Mouse (Mus musculus): ENCODE results near the gene Vdac1. TPM values are rescaled to one million over a fixed set of nuclear protein-coding genes. Genes with fewer than 3 reads are reported as not detected.
"Not testable (repeated sequence)": the region's sequence is repeated elsewhere in the genome, so short reads cannot be mapped to it uniquely, and the experiment has no call there.

Vdac1 gene
- polyA plus RNA-seq, 1 experiment from 2014 or later = 293 TPM

GRCm38 (mm10) chr11:52384667-52385066 is 24.0 kb downstream of the Vdac1 start:
- no peak overlapping the region for H3K27ac ChIP-seq (replicated peaks)
- no peak for ATAC-seq (replicated peaks)
- H3K9me3 ChIP-seq = no peaks in the 10 kb centered on the region
- H3K4me1 ChIP-seq = no peaks in the 10 kb centered on the region
- 54% methylated on average over 3 of the region's 3 CpGs for WGBS
- no peak overlapping the region for H3K4me2 ChIP-seq (replicated peaks)
- no peak overlapping the region for H3K4me3 ChIP-seq
- peaks cover 73% of the 10 kb centered on the region for H3K36me3 ChIP-seq
- no peak overlapping the region for H3K9ac ChIP-seq (replicated peaks)
- no peaks in the 10 kb centered on the region for H3K27me3 ChIP-seq

GRCm38 (mm10) chr11:52386892-52387291 is 26.2 kb downstream of the Vdac1 start:
- no peak overlapping the region for H3K4me3 ChIP-seq
- ATAC-seq (replicated peaks) = no peak
- no peak overlapping the region for H3K4me2 ChIP-seq (replicated peaks)
- no peaks in the 10 kb centered on the region for H3K9me3 ChIP-seq
- no peaks in the 10 kb centered on the region for H3K27me3 ChIP-seq
- 88% methylated on average over 3 of the region's 3 CpGs for WGBS
- H3K27ac ChIP-seq (replicated peaks) = no peak overlapping the region
- no peaks in the 10 kb centered on the region for H3K4me1 ChIP-seq
- H3K9ac ChIP-seq (replicated peaks) = no peak overlapping the region
- peaks cover 59% of the 10 kb centered on the region for H3K36me3 ChIP-seq

DNA sequence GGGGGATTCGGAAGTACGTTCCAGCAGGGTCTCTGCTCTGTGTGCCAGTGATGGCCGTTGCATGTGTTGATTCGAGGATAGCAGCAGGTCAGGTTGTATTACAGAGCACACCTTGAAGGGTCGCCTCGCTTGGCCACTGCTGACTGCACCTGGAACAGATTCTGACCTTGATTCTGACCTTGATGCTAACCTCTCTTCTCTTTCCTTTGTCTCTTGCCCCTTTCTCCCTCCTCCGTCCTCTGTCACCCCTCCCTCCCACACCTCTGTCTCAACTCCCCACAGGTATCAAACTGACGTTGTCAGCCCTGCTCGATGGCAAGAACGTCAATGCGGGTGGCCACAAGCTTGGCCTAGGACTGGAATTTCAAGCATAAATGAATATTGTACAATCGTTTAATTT is 27.5 kb downstream of the Vdac1 start:
- Histone ChIP-seq H3K36me3 (peaks cover 52% of the 10 kb centered on the region), H3K27me3 (no peaks in the 10 kb centered on the region), H3K9ac (replicated peaks) (no peak overlapping the region), H3K4me1 (no peaks in the 10 kb centered on the region), H3K27ac (replicated peaks) (no peak overlapping the region), H3K9me3 (no peaks in the 10 kb centered on the region), H3K4me2 (replicated peaks) (no peak overlapping the region), H3K4me3 (no peak overlapping the region)
- ATAC-seq (replicated peaks) = no peak
- 91% methylated on average over 12 of the region's 12 CpGs for WGBS

DNA sequence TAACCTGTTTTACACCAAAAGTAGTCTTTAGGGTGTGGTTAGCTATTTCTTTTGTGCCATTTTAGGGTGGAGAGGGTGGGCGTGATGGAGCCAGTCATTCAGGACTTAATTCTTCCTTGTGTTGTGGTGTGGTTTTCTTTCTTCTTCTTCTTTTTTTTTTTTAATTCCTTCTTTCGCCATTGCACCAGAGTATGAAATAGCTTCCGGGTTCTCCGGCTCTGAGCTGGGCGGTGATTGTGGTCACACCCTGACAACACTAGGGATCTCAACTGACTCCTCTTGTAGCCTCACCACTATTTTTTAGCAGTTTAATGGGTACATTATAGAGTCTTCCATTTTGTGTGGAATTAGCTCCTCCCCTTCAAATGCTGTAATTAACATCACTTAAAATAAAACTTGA is 28.3 kb downstream of the Vdac1 start:
- WGBS = 96% methylated on average over 5 of the region's 5 CpGs
- not testable (repeated sequence) for H3K4me1 ChIP-seq; H3K4me2 ChIP-seq (replicated peaks); H3K4me3 ChIP-seq; H3K27ac ChIP-seq (replicated peaks); H3K9me3 ChIP-seq; ATAC-seq (replicated peaks); H3K9ac ChIP-seq (replicated peaks); H3K27me3 ChIP-seq
- H3K36me3 ChIP-seq = peaks cover 45% of the 10 kb centered on the region

GRCm38 (mm10) chr11:52389933-52390332 is 29.3 kb downstream of the Vdac1 start:
- no peak for ATAC-seq (replicated peaks)
- Histone ChIP-seq H3K27ac (replicated peaks) (no peak overlapping the region), H3K36me3 (peaks cover 38% of the 10 kb centered on the region), H3K4me1 (no peaks in the 10 kb centered on the region), H3K9ac (replicated peaks) (no peak overlapping the region), H3K4me2 (replicated peaks) (no peak overlapping the region), H3K27me3 (no peaks in the 10 kb centered on the region), H3K9me3 (no peaks in the 10 kb centered on the region), H3K4me3 (no peak overlapping the region)
- 94% methylated on average over 7 of the region's 7 CpGs for WGBS

DNA sequence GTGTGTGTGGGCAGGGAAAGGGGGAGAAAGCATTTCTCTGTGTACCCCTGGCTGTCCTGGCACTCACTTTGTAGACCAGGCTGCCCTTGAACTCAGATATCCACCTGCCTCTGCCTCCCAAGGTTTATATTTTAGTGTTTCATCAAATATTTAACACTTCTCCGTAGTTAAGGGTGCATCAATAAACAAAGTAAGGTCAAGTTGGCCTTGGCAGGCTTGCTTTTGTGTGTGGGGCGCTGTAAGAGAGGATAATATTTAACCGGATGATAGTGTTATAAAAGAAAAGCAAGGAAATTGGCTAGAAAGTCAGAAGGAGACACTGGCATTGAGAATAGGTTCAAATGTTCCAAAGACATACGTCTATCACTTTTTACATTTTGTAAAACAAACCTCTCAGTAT is 33.8 kb downstream of the Vdac1 start:
- Histone ChIP-seq H3K4me1 (peaks cover 13% of the 10 kb centered on the region), H3K27me3 (no peaks in the 10 kb centered on the region), H3K9ac (replicated peaks) (no peak overlapping the region), H3K9me3 (no peaks in the 10 kb centered on the region), H3K36me3 (no peaks in the 10 kb centered on the region), H3K27ac (replicated peaks) (no peak overlapping the region), H3K4me3 (no peak overlapping the region), H3K4me2 (replicated peaks) (no peak overlapping the region)
- no peak for ATAC-seq (replicated peaks)
- WGBS = 84% methylated on average over 4 of the region's 4 CpGs

GRCm38 (mm10) chr11:52395343-52395742 is 34.7 kb downstream of the Vdac1 start:
- H3K4me1 ChIP-seq = peaks cover 13% of the 10 kb centered on the region
- WGBS = 34% methylated on average over 4 of the region's 4 CpGs
- ATAC-seq (replicated peaks) = no peak

DNA sequence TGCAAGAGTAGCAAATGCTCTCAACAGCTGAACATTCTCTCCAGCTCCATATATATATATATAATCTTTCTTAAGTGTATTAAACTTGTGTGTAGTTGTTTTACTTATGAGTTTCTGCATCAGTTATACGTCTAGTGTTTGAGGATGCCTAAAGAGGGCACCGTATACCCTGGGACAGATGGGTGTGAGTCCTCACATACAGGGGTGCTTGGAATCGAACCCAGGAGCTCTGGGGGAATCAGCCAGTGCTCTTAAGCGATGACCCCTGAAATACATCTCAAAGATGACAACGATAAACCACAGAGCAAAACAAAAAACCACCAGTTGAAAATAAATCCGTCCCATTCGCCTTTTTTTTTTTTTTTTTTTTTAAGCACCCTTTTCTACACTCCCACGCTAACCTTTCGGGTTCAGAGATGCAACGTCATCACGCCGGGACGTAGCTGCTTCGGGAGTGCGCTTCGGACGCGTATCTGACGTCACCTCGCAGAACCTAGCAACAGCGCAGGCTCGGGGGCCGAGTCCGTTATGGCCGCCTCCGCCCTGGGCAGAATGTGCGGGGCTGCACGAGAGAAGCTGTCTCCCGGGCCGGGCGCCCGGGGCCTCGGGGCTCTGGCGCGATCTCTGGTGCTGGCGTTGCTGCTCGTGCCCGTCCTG is 35.4 kb downstream of the Vdac1 start, which contains the start of gene 9530068E07Rik:
Gene 9530068E07Rik (plus strand): TSS at position 489 of the 657 bp plus-strand sequence.
- Histone ChIP-seq H3K27ac (replicated peaks) (peak within 1 kb of the TSS; percentile 89), H3K4me1 (peaks cover 13% of the 10 kb centered on the region), H3K4me3 (peak within 1 kb of the TSS; percentile 72), H3K27me3 (no peaks in the 10 kb centered on the region), H3K4me2 (replicated peaks) (peak within 1 kb of the TSS; percentile 55), H3K36me3 (no peaks in the 10 kb centered on the region), H3K9ac (replicated peaks) (peak within 1 kb of the TSS; percentile 92), H3K9me3 (no peaks in the 10 kb centered on the region)
- peak; percentile 96 for ATAC-seq (replicated peaks)
- 1% methylated on average over 38 of the region's 38 CpGs for WGBS

More at GRCm38 (mm10) chr11:52395343-52395742, 34.7 kb downstream of the Vdac1 start:
- Histone ChIP-seq H3K4me2 (replicated peaks) (no peak overlapping the region), H3K9me3 (no peaks in the 10 kb centered on the region), H3K36me3 (no peaks in the 10 kb centered on the region), H3K9ac (replicated peaks) (no peak overlapping the region), H3K4me3 (peak overlapping the region; percentile 72; the same call in 1 of the 2 replicates), H3K27ac (replicated peaks) (no peak overlapping the region), H3K27me3 (no peaks in the 10 kb centered on the region)

- Histone ChIP-seq H3K4me1 (peaks cover 13% of the 10 kb centered on the region), H3K9me3 (no peaks in the 10 kb centered on the region), H3K9ac (replicated peaks) (peak overlapping the region; percentile 92), H3K27ac (replicated peaks) (peak overlapping the region; percentile 89), H3K4me3 (peak overlapping the region; percentile 72), H3K27me3 (no peaks in the 10 kb centered on the region), H3K36me3 (no peaks in the 10 kb centered on the region), H3K4me2 (replicated peaks) (peak overlapping the region; percentile 55)
- WGBS = under 1% methylated on average over 33 of the region's 33 CpGs
- ATAC-seq (replicated peaks) = peak; percentile 90
These were observed 36.0 kb downstream of the Vdac1 start for GRCm38 (mm10) chr11:52396597-52397188.

- 92% methylated on average over 4 of the region's 4 CpGs for WGBS
- Histone ChIP-seq H3K27ac (replicated peaks) (no peak overlapping the region), H3K36me3 (no peaks in the 10 kb centered on the region), H3K27me3 (no peaks in the 10 kb centered on the region), H3K4me2 (replicated peaks) (peak overlapping the region; percentile 55), H3K4me1 (peaks cover 13% of the 10 kb centered on the region), H3K9ac (replicated peaks) (peak overlapping the region; percentile 92; the same call in 1 of the 2 replicates), H3K9me3 (no peaks in the 10 kb centered on the region), H3K4me3 (peak overlapping the region; percentile 72)
- ATAC-seq (replicated peaks) = no peak
These were observed 36.8 kb downstream of the Vdac1 start for GRCm38 (mm10) chr11:52397385-52397987.

DNA sequence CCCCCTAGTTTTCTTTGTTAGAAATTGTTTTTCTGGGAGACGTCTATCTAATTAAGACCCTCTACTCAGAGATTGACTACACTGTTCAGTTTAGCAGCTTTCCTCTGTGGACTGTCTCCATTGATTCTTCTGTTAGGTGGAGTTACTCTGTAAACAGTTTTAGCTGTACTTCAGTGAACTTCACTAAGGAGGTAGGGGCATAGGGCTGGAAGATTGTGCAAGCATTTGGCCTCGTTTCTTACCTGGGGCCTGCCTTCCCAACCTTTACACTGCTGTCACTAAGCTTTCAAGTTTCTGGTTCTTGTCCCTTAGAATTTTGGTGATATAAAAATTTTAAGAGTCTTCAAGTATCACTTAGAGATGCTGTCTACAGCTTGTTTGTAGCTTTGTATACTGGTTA is 40.8 kb downstream of the Vdac1 start:
- 59% methylated on average over 2 of the region's 2 CpGs for WGBS
- Histone ChIP-seq H3K4me3 (no peak overlapping the region), H3K4me1 (peaks cover 9% of the 10 kb centered on the region), H3K36me3 (peaks cover 23% of the 10 kb centered on the region), H3K4me2 (replicated peaks) (no peak overlapping the region), H3K9me3 (no peaks in the 10 kb centered on the region), H3K9ac (replicated peaks) (no peak overlapping the region), H3K27ac (replicated peaks) (no peak overlapping the region), H3K27me3 (no peaks in the 10 kb centered on the region)
- ATAC-seq (replicated peaks) = no peak

- no peak for ATAC-seq (replicated peaks)
- Histone ChIP-seq H3K9ac (replicated peaks) (no peak overlapping the region), H3K36me3 (peaks cover 33% of the 10 kb centered on the region), H3K9me3 (no peaks in the 10 kb centered on the region), H3K4me2 (replicated peaks) (no peak overlapping the region), H3K4me3 (no peak overlapping the region), H3K4me1 (peaks cover 4% of the 10 kb centered on the region), H3K27ac (replicated peaks) (no peak overlapping the region), H3K27me3 (no peaks in the 10 kb centered on the region)
- WGBS = 45% methylated on average over 1 of the region's 1 CpGs
These were observed 41.9 kb downstream of the Vdac1 start for GRCm38 (mm10) chr11:52402566-52402965.

Measured in forebrain, embryonic 15.5 days (tissue).